Mouse (Mus musculus): ENCODE measurements around the gene Lamtor2.

Gene Lamtor2

DNA sequence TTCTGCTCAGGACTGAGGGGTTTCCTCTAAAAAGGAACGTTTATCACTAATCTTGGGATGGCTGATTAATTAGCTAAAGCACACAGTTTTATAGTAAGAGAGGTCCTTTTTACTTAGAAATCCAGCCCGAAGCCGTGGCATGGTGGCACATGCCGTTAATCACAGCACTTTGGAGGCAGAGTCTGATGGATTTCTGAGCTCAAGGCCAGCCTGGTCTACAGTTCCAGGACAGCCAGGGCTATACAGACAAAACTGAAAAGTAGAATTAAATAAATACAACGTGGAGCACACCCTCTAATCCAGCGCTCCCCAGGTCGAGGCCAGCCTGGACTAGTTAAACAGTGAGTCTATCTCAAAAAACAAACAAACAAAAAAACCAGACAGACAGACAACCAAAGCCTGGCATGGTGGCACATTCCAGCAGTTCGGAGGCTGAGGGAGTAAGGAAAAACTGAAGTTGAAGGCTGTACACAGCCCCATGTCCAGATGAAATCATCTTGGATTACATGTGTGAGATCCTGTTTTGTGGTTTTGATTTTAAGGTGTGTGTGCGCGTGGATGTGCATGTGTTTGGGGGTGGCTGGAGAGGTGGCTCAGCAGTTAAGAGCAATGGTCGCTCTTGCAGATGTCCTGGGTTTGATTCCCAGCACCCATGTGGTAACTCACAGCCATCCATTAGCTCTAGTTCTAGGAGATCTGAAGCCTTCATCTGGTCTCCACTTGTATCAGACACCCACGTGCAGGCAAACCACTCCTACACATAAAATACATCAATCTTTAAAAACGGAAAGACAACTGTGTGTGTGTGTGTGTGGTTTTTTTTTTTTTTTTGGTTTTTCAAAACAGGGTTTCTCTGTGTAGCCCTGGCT is 42.2 kb downstream of the Lamtor2 start:
- TF ChIP-seq GATA4 (IDR thresholded peaks at IDR 0.05; ENCODE audit: insufficient replicate concordance, low read length) = no peak

DNA sequence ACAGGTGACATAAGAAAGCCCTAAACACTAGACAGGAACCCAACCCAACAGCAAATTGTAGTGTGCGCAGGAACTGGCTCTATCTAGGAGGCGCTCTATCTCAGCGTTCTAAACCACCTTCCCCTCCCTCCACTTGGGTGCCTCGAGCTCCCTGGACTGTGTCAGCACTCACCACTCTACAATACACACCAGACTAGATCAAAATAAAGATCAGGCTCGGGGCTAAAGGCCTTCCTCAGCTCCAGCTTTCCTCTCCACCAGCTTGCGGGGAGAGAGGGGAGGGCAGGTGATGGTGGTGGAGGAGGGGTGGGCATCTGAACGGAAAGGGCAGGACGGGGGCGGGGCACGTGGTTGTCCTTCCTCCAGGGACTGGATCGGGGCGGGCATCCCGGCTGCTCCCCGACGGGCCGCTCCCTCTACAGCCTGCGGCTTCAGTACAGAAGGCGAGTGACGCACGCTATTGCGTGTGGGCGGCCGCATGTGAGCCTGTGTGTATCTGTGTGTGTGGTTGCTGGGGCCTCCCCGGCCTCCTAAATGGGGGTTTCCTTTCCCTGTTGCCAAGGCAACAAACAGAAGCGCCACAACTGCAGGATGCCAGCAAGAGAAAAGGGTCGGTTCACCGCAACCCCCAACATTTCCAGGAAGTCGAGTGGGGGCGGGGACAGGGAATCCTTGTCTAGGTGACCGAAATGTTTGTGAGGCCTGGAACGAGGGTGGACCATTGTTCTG is 43.0 kb downstream of the Lamtor2 start, which contains the start of gene Lmna:
TSS of gene Lmna (minus strand) at position 265 of the 729 bp plus-strand sequence.
- no peak for TF ChIP-seq GATA4 (IDR thresholded peaks at IDR 0.05; ENCODE audit: insufficient replicate concordance, low read length)

GRCm38 (mm10) chr3:88509250-88509649 is 43.6 kb downstream of the Lamtor2 start:
- TF ChIP-seq GATA4 (IDR thresholded peaks at IDR 0.05; ENCODE audit: insufficient replicate concordance, low read length) = no peak

DNA sequence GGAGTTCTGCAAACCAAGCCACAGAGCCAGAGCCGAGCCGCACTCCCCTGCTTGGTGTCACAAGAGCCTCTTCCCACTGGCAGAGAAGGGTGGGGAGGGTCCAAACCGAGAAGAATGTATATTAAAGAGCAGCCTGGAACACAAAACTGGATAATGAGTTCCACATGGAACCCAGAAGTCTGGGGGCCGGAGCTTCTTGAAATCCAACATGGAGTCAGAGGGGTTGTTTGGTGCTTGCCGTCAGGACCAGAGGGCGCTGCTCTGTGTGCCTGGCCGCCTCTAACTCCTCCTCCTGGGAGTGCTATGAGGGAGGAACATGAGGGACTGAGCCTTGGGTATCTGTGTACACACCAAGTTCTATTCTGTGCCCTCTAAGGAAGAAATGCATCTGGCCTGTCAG is 47.1 kb downstream of the Lamtor2 start:
- no peak for TF ChIP-seq GATA4 (IDR thresholded peaks at IDR 0.05; ENCODE audit: insufficient replicate concordance, low read length)

DNA sequence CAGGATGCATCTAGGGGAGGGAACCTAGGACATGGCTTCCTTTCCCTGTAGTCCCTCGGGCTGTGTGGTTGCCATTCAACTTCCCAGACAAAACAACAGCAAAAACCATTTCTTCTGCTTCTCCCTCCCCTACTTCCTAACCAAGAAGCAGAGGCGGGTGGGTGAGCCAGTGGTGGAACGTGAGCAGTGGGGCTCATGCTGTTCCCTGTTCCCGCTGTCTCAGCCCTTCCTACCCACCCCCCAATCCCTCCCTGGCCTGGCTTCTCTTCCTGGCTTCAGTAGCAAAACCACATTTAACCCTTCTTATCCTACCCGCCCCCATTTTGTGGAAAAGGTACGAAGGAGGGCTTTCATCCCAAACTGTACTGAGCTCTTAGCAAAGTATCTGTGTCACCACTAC is 47.8 kb downstream of the Lamtor2 start:
- no peak for TF ChIP-seq GATA4 (IDR thresholded peaks at IDR 0.05; ENCODE audit: insufficient replicate concordance, low read length)

GRCm38 (mm10) chr3:88503881-88504746 is 48.8 kb downstream of the Lamtor2 start:
- no peak for TF ChIP-seq GATA4 (IDR thresholded peaks at IDR 0.05; ENCODE audit: insufficient replicate concordance, low read length)

- no peak for TF ChIP-seq GATA4 (IDR thresholded peaks at IDR 0.05; ENCODE audit: insufficient replicate concordance, low read length)
Observed at GRCm38 (mm10) chr3:88503505-88503863, 49.4 kb downstream of the Lamtor2 start.

DNA sequence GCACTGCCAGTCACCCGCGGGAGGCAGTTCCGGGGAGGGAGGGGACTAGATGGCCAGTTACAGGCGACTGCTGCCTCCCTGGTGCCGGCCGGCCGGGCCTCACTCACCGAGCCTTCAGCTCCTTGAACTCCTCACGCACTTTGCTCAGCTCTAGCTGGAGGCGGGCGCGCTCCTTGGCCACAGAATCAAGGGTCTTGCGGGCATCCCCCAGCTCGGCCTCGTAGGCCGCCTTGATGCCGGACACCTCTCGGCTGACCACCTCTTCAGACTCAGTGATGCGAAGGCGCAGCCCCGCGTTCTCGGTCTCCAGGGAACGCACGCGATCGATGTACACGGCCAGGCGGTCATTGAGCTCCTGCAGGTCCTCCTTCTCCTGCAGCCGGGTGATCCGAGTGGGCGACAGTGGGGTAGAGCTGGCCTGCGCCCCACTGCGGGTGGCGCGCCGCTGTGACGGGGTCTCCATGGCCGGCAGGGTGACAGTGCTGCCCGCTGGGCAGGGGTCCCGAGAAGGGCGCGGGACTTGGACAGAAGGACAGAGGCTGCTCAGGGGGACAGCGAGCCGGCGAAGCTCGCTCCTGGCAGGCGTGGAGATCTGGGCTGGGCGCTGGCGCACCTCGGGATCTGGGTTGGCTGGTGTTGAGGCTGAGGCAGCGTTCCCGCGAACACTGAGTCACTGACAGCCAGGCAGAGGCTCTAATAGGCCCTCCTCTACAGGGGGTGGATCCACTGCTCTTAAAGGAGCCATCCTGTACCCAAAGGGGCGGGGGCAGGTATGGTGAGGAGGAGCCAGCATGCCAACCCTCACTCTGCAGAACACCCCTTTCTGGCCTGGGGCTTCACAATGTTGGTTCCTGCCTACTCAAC is 50.0 kb downstream of the Lamtor2 start:
- peak; percentile 2; the same call in 1 of the 2 replicates for TF ChIP-seq GATA4 (IDR thresholded peaks at IDR 0.05; ENCODE audit: insufficient replicate concordance, low read length)

GRCm38 (mm10) chr3:88502031-88502571 is 50.8 kb downstream of the Lamtor2 start:
- TF ChIP-seq GATA4 (IDR thresholded peaks at IDR 0.05; ENCODE audit: insufficient replicate concordance, low read length) = no peak

DNA sequence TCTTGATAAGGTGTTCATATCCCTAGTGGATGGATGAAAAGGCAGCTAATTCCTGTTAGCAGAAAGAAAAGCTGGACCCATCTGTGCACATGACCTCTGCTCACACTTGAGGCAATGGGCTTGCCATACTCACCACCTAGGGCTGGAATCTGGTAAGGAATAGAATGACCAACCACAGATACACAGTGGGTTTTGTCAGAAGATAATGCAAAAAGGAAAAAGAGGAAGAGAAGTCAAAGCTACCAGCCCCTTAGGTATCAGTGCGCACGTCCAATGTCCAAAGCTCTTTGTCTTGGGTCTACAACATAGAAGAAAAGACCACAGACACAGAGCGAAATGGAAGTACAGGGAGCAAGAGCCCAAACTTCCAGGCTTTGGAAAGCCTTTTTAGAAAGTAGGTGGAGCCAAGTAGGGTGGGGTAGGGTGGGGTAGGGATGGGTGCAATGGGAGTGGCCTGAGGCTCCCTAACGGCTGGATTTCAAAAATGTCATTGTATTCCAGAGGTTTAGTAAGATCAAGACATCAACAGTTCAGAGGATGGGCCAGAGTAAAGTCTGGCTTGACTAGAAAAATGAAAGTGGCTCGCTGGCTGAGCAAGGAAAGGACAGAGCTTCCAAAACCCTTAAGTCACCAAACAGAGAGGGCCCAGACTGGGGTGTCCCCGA is 51.4 kb downstream of the Lamtor2 start:
- no peak for TF ChIP-seq GATA4 (IDR thresholded peaks at IDR 0.05; ENCODE audit: insufficient replicate concordance, low read length)

- TF ChIP-seq GATA4 (IDR thresholded peaks at IDR 0.05; ENCODE audit: insufficient replicate concordance, low read length) = no peak
Observed at GRCm38 (mm10) chr3:88500655-88501365, 52.1 kb downstream of the Lamtor2 start.

DNA sequence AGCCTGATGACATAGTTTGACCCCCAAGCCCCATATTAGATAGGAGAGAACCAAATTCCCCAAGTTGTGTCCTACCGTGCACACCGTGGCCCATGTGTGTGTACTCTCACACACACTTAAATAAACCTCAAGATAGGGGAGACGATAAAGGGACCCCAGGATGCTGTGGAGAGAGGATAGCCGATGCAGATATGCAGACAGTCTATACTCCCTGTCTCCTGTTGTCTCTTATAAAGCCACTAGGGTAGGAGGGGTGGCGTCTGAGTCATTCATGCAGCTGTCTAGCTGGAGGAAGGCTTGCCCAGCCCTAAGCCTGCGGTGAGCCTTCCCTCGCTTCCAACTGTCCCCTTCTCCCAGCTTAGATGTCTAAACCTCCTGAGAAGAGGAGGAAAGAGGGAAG is 52.8 kb downstream of the Lamtor2 start:
- no peak for TF ChIP-seq GATA4 (IDR thresholded peaks at IDR 0.05; ENCODE audit: insufficient replicate concordance, low read length)

All from liver, adult (tissue).